Mouse (Mus musculus): ENCODE data around the gene Mycn. TPM values are rescaled to one million over a fixed set of nuclear protein-coding genes. Genes with fewer than 3 reads are reported as not detected.
A peak's percentile ranks its signal among the peaks of the same experiment; 100 is the strongest.

Gene Mycn
- polyA plus RNA-seq (2012; rRNA removed): 57.0 and 85.2 TPM in 2 replicates

GRCm38 (mm10) chr12:12941661-12942363, at the start of gene Mycn:
TSS of gene Mycn (minus strand) at chr12:12941914.
- TF ChIP-seq POLR2A (IDR thresholded peaks at IDR 0.05; ENCODE audit: borderline replicate concordance, extremely low read depth, insufficient read depth, insufficient read length, poor library complexity, severe bottlenecking) (peak; percentile 79), CTCF (IDR thresholded peaks at IDR 0.05; ENCODE audit: borderline replicate concordance, extremely low read depth, insufficient read depth, insufficient read length) (no peak)

GRCm38 (mm10) chr12:12987376-12987775, 45.7 kb upstream of the Mycn start:
- no peak for TF ChIP-seq POLR2A (IDR thresholded peaks at IDR 0.05; ENCODE audit: borderline replicate concordance, extremely low read depth, insufficient read depth, insufficient read length, poor library complexity, severe bottlenecking)
- TF ChIP-seq CTCF (IDR thresholded peaks at IDR 0.05; ENCODE audit: borderline replicate concordance, extremely low read depth, insufficient read depth, insufficient read length): no peak
- DNase-seq (ENCODE audit: low read depth): no peak

More at GRCm38 (mm10) chr12:12941661-12942363, at the start of gene Mycn:
- DNase-seq (ENCODE audit: low read depth): peak; percentile 99

GRCm38 (mm10) chr12:12986612-12987206, 45.0 kb upstream of the Mycn start:
- no peak for DNase-seq (ENCODE audit: low read depth)
- TF ChIP-seq CTCF (IDR thresholded peaks at IDR 0.05; ENCODE audit: borderline replicate concordance, extremely low read depth, insufficient read depth, insufficient read length) (no peak), POLR2A (IDR thresholded peaks at IDR 0.05; ENCODE audit: borderline replicate concordance, extremely low read depth, insufficient read depth, insufficient read length, poor library complexity, severe bottlenecking) (no peak)

- DNase-seq (ENCODE audit: low read depth): no peak
- TF ChIP-seq CTCF (IDR thresholded peaks at IDR 0.05; ENCODE audit: borderline replicate concordance, extremely low read depth, insufficient read depth, insufficient read length): no peak
- no peak for TF ChIP-seq POLR2A (IDR thresholded peaks at IDR 0.05; ENCODE audit: borderline replicate concordance, extremely low read depth, insufficient read depth, insufficient read length, poor library complexity, severe bottlenecking)
Observed at GRCm38 (mm10) chr12:12983032-12983431, 41.3 kb upstream of the Mycn start.

GRCm38 (mm10) chr12:12975397-12975796, 33.7 kb upstream of the Mycn start:
- TF ChIP-seq CTCF (IDR thresholded peaks at IDR 0.05; ENCODE audit: borderline replicate concordance, extremely low read depth, insufficient read depth, insufficient read length) (no peak), POLR2A (IDR thresholded peaks at IDR 0.05; ENCODE audit: borderline replicate concordance, extremely low read depth, insufficient read depth, insufficient read length, poor library complexity, severe bottlenecking) (no peak)
- peak; percentile 16 for DNase-seq (ENCODE audit: low read depth)

GRCm38 (mm10) chr12:12972756-12973435, 31.2 kb upstream of the Mycn start:
- no peak for DNase-seq (ENCODE audit: low read depth)
- TF ChIP-seq CTCF (IDR thresholded peaks at IDR 0.05; ENCODE audit: borderline replicate concordance, extremely low read depth, insufficient read depth, insufficient read length) (no peak), POLR2A (IDR thresholded peaks at IDR 0.05; ENCODE audit: borderline replicate concordance, extremely low read depth, insufficient read depth, insufficient read length, poor library complexity, severe bottlenecking) (no peak)

GRCm38 (mm10) chr12:12967946-12968345, 26.2 kb upstream of the Mycn start:
- DNase-seq (ENCODE audit: low read depth): no peak
- TF ChIP-seq POLR2A (IDR thresholded peaks at IDR 0.05; ENCODE audit: borderline replicate concordance, extremely low read depth, insufficient read depth, insufficient read length, poor library complexity, severe bottlenecking) (no peak), CTCF (IDR thresholded peaks at IDR 0.05; ENCODE audit: borderline replicate concordance, extremely low read depth, insufficient read depth, insufficient read length) (no peak)

GRCm38 (mm10) chr12:12964856-12965255, 23.1 kb upstream of the Mycn start:
- DNase-seq (ENCODE audit: low read depth): no peak
- TF ChIP-seq CTCF (IDR thresholded peaks at IDR 0.05; ENCODE audit: borderline replicate concordance, extremely low read depth, insufficient read depth, insufficient read length): no peak
- TF ChIP-seq POLR2A (IDR thresholded peaks at IDR 0.05; ENCODE audit: borderline replicate concordance, extremely low read depth, insufficient read depth, insufficient read length, poor library complexity, severe bottlenecking): no peak

GRCm38 (mm10) chr12:12947606-12948005, 5.9 kb upstream of the Mycn start:
- no peak for TF ChIP-seq POLR2A (IDR thresholded peaks at IDR 0.05; ENCODE audit: borderline replicate concordance, extremely low read depth, insufficient read depth, insufficient read length, poor library complexity, severe bottlenecking)
- no peak for TF ChIP-seq CTCF (IDR thresholded peaks at IDR 0.05; ENCODE audit: borderline replicate concordance, extremely low read depth, insufficient read depth, insufficient read length)
- DNase-seq (ENCODE audit: low read depth): peak; percentile 51

- TF ChIP-seq CTCF (IDR thresholded peaks at IDR 0.05; ENCODE audit: borderline replicate concordance, extremely low read depth, insufficient read depth, insufficient read length): no peak
- TF ChIP-seq POLR2A (IDR thresholded peaks at IDR 0.05; ENCODE audit: borderline replicate concordance, extremely low read depth, insufficient read depth, insufficient read length, poor library complexity, severe bottlenecking): no peak
- peak; percentile 52 for DNase-seq (ENCODE audit: low read depth)
Observed at GRCm38 (mm10) chr12:12943288-12943687, 1.6 kb upstream of the Mycn start.

- TF ChIP-seq POLR2A (IDR thresholded peaks at IDR 0.05; ENCODE audit: borderline replicate concordance, extremely low read depth, insufficient read depth, insufficient read length, poor library complexity, severe bottlenecking): no peak; the same call in 1 of the 2 replicates
- TF ChIP-seq CTCF (IDR thresholded peaks at IDR 0.05; ENCODE audit: borderline replicate concordance, extremely low read depth, insufficient read depth, insufficient read length): peak; percentile 75
- DNase-seq (ENCODE audit: low read depth): peak; percentile 98
Observed at GRCm38 (mm10) chr12:12942364-12943050, 793 bp upstream of the Mycn start.

All from brain, embryonic 14.5 days (tissue).